Comparison of ENCODE assay signal across 33 mouse cellular contexts in the genomic region with DNA sequence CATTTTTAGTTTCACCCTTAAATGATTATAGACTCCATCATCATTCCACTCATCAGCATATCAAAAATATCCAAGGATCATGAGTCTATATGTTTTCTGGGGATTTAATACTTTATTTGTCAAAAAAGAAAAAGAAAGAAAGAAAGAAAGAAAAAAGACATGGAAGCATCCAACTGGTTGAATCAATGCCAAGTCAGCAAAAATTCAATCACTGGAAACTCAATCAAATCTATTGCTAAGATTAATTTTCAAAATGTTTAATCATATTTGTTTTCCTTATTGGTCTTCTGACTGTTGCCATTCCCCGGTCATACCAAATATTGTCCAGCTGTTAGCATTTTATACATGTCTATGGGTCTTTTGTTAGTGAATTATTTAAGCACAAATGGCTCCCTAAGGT. TPM values are rescaled to one million over a fixed set of nuclear protein-coding genes. Genes with fewer than 3 reads are reported as not detected.
"Had no signal": no experiment of that assay in that cellular context is flagged by ENCODE, and none has a peak within 500 bp of the region (broad histone marks: within the 10 kb centered on the region; RNA-seq: fewer than 3 reads in every experiment).

No protein-coding gene starts in this region.

- H3K27ac ChIP-seq: limb, embryonic 10.5 days; limb, embryonic 12.5 days; limb, embryonic 13.5 days; limb, embryonic 15.5 days; liver, embryonic 12.5 days; liver, embryonic 13.5 days; liver, embryonic 14.5 days; liver, embryonic 15.5 days; lung, embryonic 15.5 days; macrophage; midbrain, embryonic 10.5 days; midbrain, embryonic 12.5 days; midbrain, embryonic 13.5 days; midbrain, embryonic 15.5 days; neural tube, embryonic 12.5 days had no signal

- H3K9ac ChIP-seq: limb, embryonic 12.5 days; limb, embryonic 13.5 days; limb, embryonic 15.5 days; liver, embryonic 12.5 days; liver, embryonic 13.5 days; liver, embryonic 14.5 days; liver, embryonic 15.5 days; liver, postnatal 0 days; lung, embryonic 14.5 days; lung, embryonic 15.5 days; midbrain, embryonic 12.5 days; midbrain, embryonic 13.5 days; midbrain, embryonic 15.5 days; neural tube, embryonic 12.5 days had no signal

- H3K4me1 ChIP-seq: limb, embryonic 10.5 days; limb, embryonic 15.5 days; liver, embryonic 12.5 days; liver, embryonic 13.5 days; liver, embryonic 15.5 days; lung, embryonic 15.5 days; megakaryocyte, embryonic 14.5 days; midbrain, embryonic 10.5 days; midbrain, embryonic 12.5 days; midbrain, embryonic 13.5 days; midbrain, embryonic 15.5 days; neural tube, embryonic 12.5 days had no signal

- H3K27me3 ChIP-seq: limb, embryonic 12.5 days; limb, embryonic 13.5 days; limb, embryonic 15.5 days; liver, embryonic 12.5 days; liver, embryonic 13.5 days; liver, embryonic 15.5 days; lung, embryonic 15.5 days; midbrain, embryonic 12.5 days; midbrain, embryonic 13.5 days; midbrain, embryonic 15.5 days; neural tube, embryonic 12.5 days had no signal

- H3K4me2 ChIP-seq: limb, embryonic 12.5 days; limb, embryonic 13.5 days; limb, embryonic 15.5 days; liver, embryonic 11.5 days; liver, embryonic 12.5 days; liver, embryonic 13.5 days; liver, embryonic 15.5 days; lung, embryonic 14.5 days; lung, embryonic 15.5 days; midbrain, embryonic 11.5 days; midbrain, embryonic 12.5 days; midbrain, embryonic 13.5 days; midbrain, embryonic 15.5 days; neural tube, embryonic 12.5 days had no signal

- ATAC-seq: liver, embryonic 12.5 days; liver, postnatal 0 days; lung, postnatal 0 days; midbrain, embryonic 13.5 days; midbrain, embryonic 15.5 days; midbrain, embryonic 16.5 days had no signal

- H3K9me3 ChIP-seq: limb, embryonic 10.5 days; limb, embryonic 12.5 days; limb, embryonic 13.5 days; limb, embryonic 15.5 days; liver, embryonic 12.5 days; liver, embryonic 13.5 days; liver, embryonic 15.5 days; lung, embryonic 15.5 days; megakaryocyte, embryonic 14.5 days; midbrain, embryonic 10.5 days; midbrain, embryonic 12.5 days; midbrain, embryonic 13.5 days; midbrain, embryonic 15.5 days; neural tube, embryonic 12.5 days had no signal

- H3K36me3 ChIP-seq: limb, embryonic 10.5 days; limb, embryonic 12.5 days; limb, embryonic 13.5 days; limb, embryonic 15.5 days; liver, embryonic 12.5 days; liver, embryonic 13.5 days; liver, embryonic 15.5 days; lung, embryonic 15.5 days; midbrain, embryonic 10.5 days; midbrain, embryonic 12.5 days; midbrain, embryonic 13.5 days; midbrain, embryonic 15.5 days; neural tube, embryonic 12.5 days had no signal

- DNase-seq: liver; liver, embryonic 13.5 days; liver, postnatal 0 days; lung, adult 18-20 months; lung, adult 2 months; lung, embryonic 14.5 days; lung, postnatal 10 days; lung, postnatal 14 days; lung, postnatal 36 days; lung, postnatal 4 days; midbrain, embryonic 14.5 days had no signal

- H3K4me3 ChIP-seq: limb, embryonic 10.5 days; limb, embryonic 12.5 days; limb, embryonic 13.5 days; limb, embryonic 15.5 days; liver, embryonic 12.5 days; liver, embryonic 13.5 days; liver, embryonic 15.5 days; lung, embryonic 15.5 days; megakaryocyte, embryonic 14.5 days; midbrain, embryonic 10.5 days; midbrain, embryonic 12.5 days; midbrain, embryonic 13.5 days; midbrain, embryonic 15.5 days; myocyte; neural tube, embryonic 12.5 days had no signal

RNA-seq across cellular contexts. Expression of gene Bmp2, which starts 11.3 kb away (rescaled TPM):
- total RNA-seq: megakaryocyte progenitor cell, adult 5-6 weeks; monocyte, adult 5-6 weeks had no signal
